ENCODE assay signal across 8 mouse cellular contexts in genomic region chr4:134343071-134344031, GRCm38 (mm10). TPM values are rescaled to one million over a fixed set of nuclear protein-coding genes. Genes with fewer than 3 reads are reported as not detected.
A peak's percentile ranks its signal among the peaks of the same experiment; 100 is the strongest.
DNase-seq lines count a peak whose midpoint lies in the region; ATAC-seq and TF ChIP-seq lines count a peak whose summit lies in the region.

TSS of gene Slc30a2 (plus strand) at chr4:134343181.

- H3K27me3 ChIP-seq in heart, embryonic 10.5 days (ENCODE audit: insufficient read depth, poor library complexity, severe bottlenecking) = peaks cover 79% of the 10 kb centered on the region
- H3K27me3 ChIP-seq in heart, adult 2 months (ENCODE audit: control insufficient read depth, insufficient read depth, low read length) = peaks cover 12% of the 10 kb centered on the region
- H3K27me3 ChIP-seq in hindbrain, embryonic 15.5 days = peaks cover 44% of the 10 kb centered on the region
- H3K27me3 ChIP-seq in liver, embryonic 12.5 days (replicated peaks) = peaks cover 81% of the 10 kb centered on the region
- peaks cover 36% of the 10 kb centered on the region for H3K27me3 ChIP-seq in stomach, embryonic 16.5 days (ENCODE audit: control insufficient read depth, insufficient read depth, low read length)

- no peak for TF ChIP-seq POLR2A in heart, adult 2 months (IDR thresholded peaks at IDR 0.05; ENCODE audit: insufficient read depth, low read depth, low read length)

- no peak for TF ChIP-seq CTCF in heart, adult 2 months (IDR thresholded peaks at IDR 0.05)

- peak within 1 kb of the TSS; percentile 56 for H3K4me3 ChIP-seq in heart, embryonic 10.5 days
- no peak within 1 kb of the TSS; the same call in 1 of the 2 replicates for H3K4me3 ChIP-seq in heart, adult 2 months
- H3K4me3 ChIP-seq in brown adipose tissue, adult 24 weeks (ENCODE audit: insufficient read depth, low read depth, low read length) = peak within 1 kb of the TSS; percentile 10; the same call in 1 of the 2 replicates
- H3K4me3 ChIP-seq in hindbrain, embryonic 15.5 days = peak within 1 kb of the TSS; percentile 20
- H3K4me3 ChIP-seq in liver, embryonic 12.5 days = peak within 1 kb of the TSS; percentile 28
- peak within 1 kb of the TSS; percentile 37 for H3K4me3 ChIP-seq in stomach, embryonic 16.5 days (replicated peaks; ENCODE audit: low read length)

- no peak for DNase-seq in heart, embryonic 10.5 days (ENCODE audit: low spot score)
- no peak for DNase-seq in heart, adult 2 months
- no peak for DNase-seq in spleen, adult 12 weeks (ENCODE audit: low spot score)
- DNase-seq in urinary bladder, postnatal 25 days (ENCODE audit: low spot score) = no peak

- TF ChIP-seq EP300 in heart, adult 2 months (IDR thresholded peaks at IDR 0.05; ENCODE audit: insufficient read depth, low read depth, low read length) = no peak

- no peak for ATAC-seq in hindbrain, embryonic 15.5 days (ENCODE audit: low FRiP score, low read depth)
- ATAC-seq in liver, embryonic 12.5 days = no peak
- ATAC-seq in stomach, embryonic 16.5 days (ENCODE audit: insufficient read depth, low FRiP score) = peak; percentile 69; the same call in 1 of the 2 replicates

- no peak within 1 kb of the TSS for H3K9ac ChIP-seq in heart, adult 2 months (ENCODE audit: low read depth, low read length)
- no peak within 1 kb of the TSS; the same call in 1 of the 2 replicates for H3K9ac ChIP-seq in hindbrain, embryonic 15.5 days
- no peak within 1 kb of the TSS for H3K9ac ChIP-seq in liver, embryonic 12.5 days
- peak within 1 kb of the TSS; percentile 58 for H3K9ac ChIP-seq in stomach, embryonic 16.5 days (ENCODE audit: low read length)

- H3K9me3 ChIP-seq in heart, embryonic 10.5 days = no peaks in the 10 kb centered on the region
- H3K9me3 ChIP-seq in hindbrain, embryonic 15.5 days = no peaks in the 10 kb centered on the region
- H3K9me3 ChIP-seq in liver, embryonic 12.5 days (replicated peaks) = peaks cover 3% of the 10 kb centered on the region; the same call in 1 of the 2 replicates
- no peaks in the 10 kb centered on the region for H3K9me3 ChIP-seq in stomach, embryonic 16.5 days (replicated peaks; ENCODE audit: control insufficient read depth, low read length)

- 2% methylated on average over 61 of the region's 61 CpGs for WGBS in heart, embryonic 10.5 days
- WGBS in heart, adult 2 months = 8% methylated on average over 61 of the region's 61 CpGs
- WGBS in hindbrain, embryonic 15.5 days = 3% methylated on average over 61 of the region's 61 CpGs
- 3% methylated on average over 61 of the region's 61 CpGs for WGBS in liver, embryonic 12.5 days (ENCODE audit: insufficient replicate concordance)
- WGBS in stomach, embryonic 16.5 days = 3% methylated on average over 61 of the region's 61 CpGs

- intact Hi-C loops in heart, adult 2 months (cut with DNase I) = no loop called here

- H3K27ac ChIP-seq in heart, embryonic 10.5 days = peak within 1 kb of the TSS; percentile 24
- H3K27ac ChIP-seq in heart, adult 2 months = no peak within 1 kb of the TSS
- H3K27ac ChIP-seq in brown adipose tissue, adult 24 weeks (replicated peaks; ENCODE audit: low read depth, low read length) = no peak within 1 kb of the TSS
- no peak within 1 kb of the TSS for H3K27ac ChIP-seq in hindbrain, embryonic 15.5 days (replicated peaks)
- no peak within 1 kb of the TSS for H3K27ac ChIP-seq in liver, embryonic 12.5 days
- H3K27ac ChIP-seq in stomach, embryonic 16.5 days (ENCODE audit: low read length) = no peak within 1 kb of the TSS

- no peaks in the 10 kb centered on the region for H3K36me3 ChIP-seq in heart, embryonic 10.5 days
- no peaks in the 10 kb centered on the region for H3K36me3 ChIP-seq in heart, adult 2 months (ENCODE audit: control insufficient read depth, insufficient read depth, low read length)
- no peaks in the 10 kb centered on the region for H3K36me3 ChIP-seq in hindbrain, embryonic 15.5 days
- no peaks in the 10 kb centered on the region for H3K36me3 ChIP-seq in liver, embryonic 12.5 days
- H3K36me3 ChIP-seq in stomach, embryonic 16.5 days (ENCODE audit: control insufficient read depth, insufficient read depth, low read length) = no peaks in the 10 kb centered on the region

- peaks cover 20% of the 10 kb centered on the region for H3K4me1 ChIP-seq in heart, embryonic 10.5 days
- H3K4me1 ChIP-seq in heart, adult 2 months (ENCODE audit: control insufficient read depth, insufficient read depth, low read length) = no peaks in the 10 kb centered on the region
- no peaks in the 10 kb centered on the region; the same call in 1 of the 2 replicates for H3K4me1 ChIP-seq in brown adipose tissue, adult 24 weeks (ENCODE audit: control insufficient read depth, insufficient read depth, insufficient read length, low read length)
- H3K4me1 ChIP-seq in hindbrain, embryonic 15.5 days (replicated peaks) = peaks cover 11% of the 10 kb centered on the region
- H3K4me1 ChIP-seq in liver, embryonic 12.5 days = peaks cover 11% of the 10 kb centered on the region
- H3K4me1 ChIP-seq in stomach, embryonic 16.5 days (ENCODE audit: control insufficient read depth, insufficient read depth, low read length) = peaks cover 10% of the 10 kb centered on the region; the same call in 1 of the 2 replicates

- H3K4me2 ChIP-seq in hindbrain, embryonic 15.5 days = peak within 1 kb of the TSS; percentile 46
- peak within 1 kb of the TSS; percentile 50 for H3K4me2 ChIP-seq in liver, embryonic 12.5 days
- peak within 1 kb of the TSS; percentile 57 for H3K4me2 ChIP-seq in stomach, embryonic 16.5 days (ENCODE audit: low read depth, low read length)

- H3K79me2 ChIP-seq in heart, adult 2 months (replicated peaks; ENCODE audit: control insufficient read depth, insufficient read depth, low read length) = no peaks in the 10 kb centered on the region

RNA-seq across cellular contexts. Expression of gene Slc30a2, which starts in this region (rescaled TPM):
- 0.09 and 0.36 TPM in 2 replicates for polyA plus RNA-seq in heart, embryonic 10.5 days (2016; fragmentation: Nextera tagmentation; extraction: Ambion mirVana)
- under 1 TPM; 0.45 to 0.65 TPM for total RNA-seq in heart, adult 2 months (2021)
- polyA plus RNA-seq in heart, adult 2 months (2012; rRNA removed) = 0.12 and 0.35 TPM in 2 replicates
- not detected in 2 replicates for polyA plus RNA-seq in brown adipose tissue, adult 24 weeks (2012; ENCODE audit: insufficient read depth, insufficient read length, missing spikeins)
- polyA plus RNA-seq in hindbrain, embryonic 15.5 days (2015; fragmentation: Nextera tagmentation; extraction: Ambion mirVana) = 0.16 and 0.33 TPM in 2 replicates
- not detected in 2 replicates for polyA plus RNA-seq in liver, embryonic 12.5 days (2016; fragmentation: Nextera tagmentation; extraction: Ambion mirVana)
- polyA plus RNA-seq in stomach, embryonic 16.5 days (2015; fragmentation: Nextera tagmentation; extraction: Ambion mirVana) = 0.91 and 1.1 TPM in 2 replicates
